Mouse (Mus musculus) hematopoietic stem cell, adult 5-6 weeks (primary cell): ENCODE measurements around the gene Cdc6. TPM values are rescaled to one million over a fixed set of nuclear protein-coding genes. Genes with fewer than 3 reads are reported as not detected.

Source experiments
- ATAC-seq, 2 experiments: fragments of 125-278 bp in 1 of 2; replicated peaks in 1 of 2; 2 replicates each; pipeline ENCODE4 v1.8.0; 2016 to 2017; ENCODE audit warnings: inconsistent platforms in 2 of 2, mild to moderate bottlenecking in 2 of 2, moderate number of reproducible peaks in 2 of 2, low read depth in 1 of 2, moderate TSS enrichment in 1 of 2; ENCODE audit not compliant: low FRiP score in 2 of 2, poor library complexity in 2 of 2, severe bottlenecking in 2 of 2, insufficient read depth in 1 of 2, low TSS enrichment in 1 of 2
- total RNA-seq: library from RNA; stranded (forward); fragments of 172-1452, 232-1000 nt; gene quantifications from 2 replicates; pipeline ENCODE4 v1.2.3, GENCODE M21; 2017

Cdc6 gene
- total RNA-seq: 27.3 and 30.6 TPM in 2 replicates

- peak; percentile 98 for ATAC-seq
Observed at GRCm38 (mm10) chr11:98907437-98908173, at the start of gene Cdc6. Gene Cdc6, plus strand, starts transcription at chr11:98907801.

- ATAC-seq: peak in 1 of 2 experiments; percentile 58; a peak in 2 of 4 replicates
Observed at GRCm38 (mm10) chr11:98858759-98859731, 48.6 kb upstream of the Cdc6 start.

- peak; percentile 97 to 98 for ATAC-seq
Observed at GRCm38 (mm10) chr11:98863028-98863750, 44.4 kb upstream of the Cdc6 start, which contains the start of gene Wipf2. Gene Wipf2, plus strand, starts transcription at chr11:98863638.

GRCm38 (mm10) chr11:98863751-98864429, 43.7 kb upstream of the Cdc6 start:
- peak; percentile 38 to 42; a peak in 3 of 4 replicates for ATAC-seq

- ATAC-seq: no peak
Observed at GRCm38 (mm10) chr11:98867293-98867692, 40.3 kb upstream of the Cdc6 start.

GRCm38 (mm10) chr11:98869906-98870305, 37.7 kb upstream of the Cdc6 start:
- no peak for ATAC-seq

- no peak for ATAC-seq
Observed at GRCm38 (mm10) chr11:98870791-98871190, 36.8 kb upstream of the Cdc6 start.

DNA sequence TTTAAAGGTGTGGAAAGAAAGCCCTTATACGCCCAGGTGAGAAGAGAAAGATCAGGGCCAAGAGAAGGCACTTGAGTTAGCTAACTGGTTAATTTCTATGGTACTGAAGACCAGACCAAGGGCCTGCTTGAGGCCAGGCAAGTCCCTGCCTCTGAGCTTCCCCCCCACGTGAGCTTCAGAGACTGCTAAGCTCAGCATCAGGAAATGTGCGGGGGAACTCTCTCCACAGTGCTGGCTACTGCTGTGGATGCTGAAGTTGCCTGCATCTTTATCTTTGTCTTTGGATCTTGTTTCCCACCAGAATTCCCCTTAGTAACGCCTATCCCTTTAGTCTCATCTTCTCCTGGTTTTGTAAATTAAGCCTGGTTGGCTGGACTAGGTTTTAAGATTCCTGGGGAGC, 36.2 kb upstream of the Cdc6 start:
- no peak for ATAC-seq

- no peak for ATAC-seq
Observed at GRCm38 (mm10) chr11:98872040-98872439, 35.6 kb upstream of the Cdc6 start.

- ATAC-seq: peak in 1 of 2 experiments; percentile 32; a peak in 1 of 4 replicates
Observed at GRCm38 (mm10) chr11:98873900-98874299, 33.7 kb upstream of the Cdc6 start.

DNA sequence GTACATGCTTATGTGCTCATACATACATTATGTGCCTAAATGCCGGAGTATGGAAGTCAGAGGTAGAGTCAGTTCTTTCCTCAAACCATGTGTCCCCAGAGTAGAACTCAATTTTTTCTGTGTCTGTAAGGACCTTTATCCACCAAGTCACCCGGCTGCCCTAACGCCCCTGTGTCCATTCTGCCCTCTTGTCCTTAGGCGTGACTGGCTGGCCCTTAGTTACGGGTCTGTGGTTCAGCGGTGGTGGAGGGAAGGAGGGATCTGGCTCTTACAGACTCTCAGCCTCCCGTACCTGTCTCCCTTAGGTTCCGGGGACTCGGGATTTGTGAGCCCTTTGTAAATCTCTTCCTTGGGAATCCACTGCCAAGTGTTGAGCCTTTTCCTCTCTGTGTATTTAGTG, 30.6 kb upstream of the Cdc6 start:
- ATAC-seq: no peak

DNA sequence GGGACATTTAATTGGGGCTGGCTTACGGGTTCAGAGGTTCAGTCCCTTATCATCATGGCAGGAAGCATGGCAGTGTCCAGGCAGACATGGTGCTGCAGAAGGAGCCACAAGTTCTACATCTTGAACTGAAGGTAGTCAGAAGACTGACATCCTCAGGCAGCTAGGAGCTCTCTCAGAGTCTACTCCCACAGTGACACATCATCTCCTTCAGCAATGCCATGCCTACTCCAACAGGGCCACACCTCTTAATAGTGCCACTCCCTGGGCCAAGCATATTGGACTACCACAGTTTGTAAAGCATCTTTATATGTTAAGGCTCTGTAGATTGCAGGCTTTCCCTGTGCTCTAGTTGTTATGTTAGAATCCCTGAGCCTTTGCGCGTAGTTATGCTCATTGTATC, 19.9 kb upstream of the Cdc6 start:
- ATAC-seq: no peak

GRCm38 (mm10) chr11:98889077-98889476, 18.5 kb upstream of the Cdc6 start:
- no peak for ATAC-seq

DNA sequence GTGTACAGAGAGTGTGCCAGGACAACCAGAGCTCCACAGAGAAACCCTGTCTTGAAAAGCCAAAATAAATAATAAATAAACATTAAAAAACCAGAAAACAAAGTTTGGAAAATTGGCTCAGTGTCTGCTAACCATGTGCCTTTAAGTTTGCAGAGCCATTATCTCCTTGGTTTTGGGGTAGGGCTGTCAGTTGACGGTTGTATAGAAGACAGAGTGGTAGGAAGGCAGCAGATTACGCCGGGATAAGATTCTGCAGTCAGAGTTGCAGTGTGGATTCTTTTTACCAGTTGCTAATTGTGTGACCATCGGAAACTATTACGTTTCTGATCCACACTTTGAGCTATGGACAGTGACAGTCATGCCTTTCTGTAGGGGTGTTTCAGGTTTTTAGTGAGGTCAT, 17.6 kb upstream of the Cdc6 start:
- no peak for ATAC-seq

DNA sequence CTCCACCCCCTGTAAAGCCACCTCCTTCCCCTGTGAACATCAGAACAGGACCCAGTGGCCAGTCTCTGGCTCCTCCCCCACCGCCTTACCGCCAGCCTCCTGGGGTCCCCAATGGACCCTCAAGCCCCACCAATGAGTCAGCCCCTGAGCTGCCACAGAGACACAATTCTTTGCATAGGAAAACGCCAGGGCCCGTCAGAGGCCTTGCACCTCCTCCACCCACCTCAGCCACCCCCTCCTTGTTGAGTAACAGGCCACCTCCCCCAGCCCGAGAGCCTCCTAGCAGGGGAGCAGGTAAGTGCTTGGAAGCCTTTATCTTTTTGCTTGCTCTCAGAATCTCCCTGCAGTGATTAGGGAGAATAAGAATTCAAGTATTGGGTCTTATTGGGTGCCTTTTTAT, 15.2 kb upstream of the Cdc6 start:
- ATAC-seq: no peak

- ATAC-seq: peak; percentile 59 to 77
Observed at GRCm38 (mm10) chr11:98900529-98901125, 7.0 kb upstream of the Cdc6 start.
